8 mouse cellular contexts compared by ENCODE assay signal in genomic region chr17:45733038-45733734, GRCm38 (mm10). TPM values are rescaled to one million over a fixed set of nuclear protein-coding genes. Genes with fewer than 3 reads are reported as not detected.
DNase-seq lines count a peak whose midpoint lies in the region; TF ChIP-seq lines count a peak whose summit lies in the region.

No protein-coding gene starts in this region.

- H3K9me3 ChIP-seq in hindbrain, embryonic 10.5 days = no peaks in the 10 kb centered on the region

- H3K4me1 ChIP-seq in hindbrain, embryonic 10.5 days (replicated peaks) = peaks cover 79% of the 10 kb centered on the region

- no peak for TF ChIP-seq CTCF in layer of hippocampus, adult 2 months (conservative IDR thresholded peaks at IDR 0.05)
- no peak for TF ChIP-seq CTCF in brain, embryonic 14.5 days (IDR thresholded peaks at IDR 0.05; ENCODE audit: borderline replicate concordance, extremely low read depth, insufficient read depth, insufficient read length)

- no peaks in the 10 kb centered on the region for H3K36me3 ChIP-seq in hindbrain, embryonic 10.5 days

- DNase-seq in layer of hippocampus, adult 2 months (ENCODE audit: low spot score in 2 of 2) = no peak
- no peak for DNase-seq in layer of hippocampus, postnatal 25 days (ENCODE audit: extremely low spot score in 1 of 2, low spot score in 1 of 2)
- peak; percentile 49 for DNase-seq in brain, embryonic 14.5 days (ENCODE audit: low read depth)
- no peak for DNase-seq in hindbrain, embryonic 10.5 days (ENCODE audit: low spot score)
- peak; percentile 58 to 77 for DNase-seq in layer of hippocampus, postnatal 14 days (ENCODE audit: low spot score in 2 of 2)
- DNase-seq in right cerebral cortex, postnatal 25 days = peak; percentile 37
- no peak for DNase-seq in urinary bladder, postnatal 4 days (ENCODE audit: low spot score in 2 of 2)
- DNase-seq in urinary bladder, postnatal 36 days (ENCODE audit: low spot score in 2 of 2) = no peak

- no peak for TF ChIP-seq POLR2A in brain, embryonic 14.5 days (IDR thresholded peaks at IDR 0.05; ENCODE audit: borderline replicate concordance, extremely low read depth, insufficient read depth, insufficient read length, poor library complexity, severe bottlenecking)

- 62% methylated on average over 19 of the region's 19 CpGs for WGBS in hindbrain, embryonic 10.5 days

- peak overlapping the region; percentile 82 for H3K27ac ChIP-seq in layer of hippocampus, adult 2 months
- peak overlapping the region; percentile 98 for H3K27ac ChIP-seq in hindbrain, embryonic 10.5 days

- peak overlapping the region; percentile 39 for H3K4me3 ChIP-seq in layer of hippocampus, adult 2 months
- H3K4me3 ChIP-seq in hindbrain, embryonic 10.5 days = peak overlapping the region; percentile 55

- H3K27me3 ChIP-seq in hindbrain, embryonic 10.5 days (ENCODE audit: insufficient read depth, poor library complexity, severe bottlenecking) = peaks cover 46% of the 10 kb centered on the region

RNA-seq across cellular contexts. Expression of gene 1600014C23Rik, which starts 0.5 kb away (rescaled TPM):
- not detected for total RNA-seq in layer of hippocampus, adult 2 months (2021)
- total RNA-seq in layer of hippocampus, postnatal 25 days (2021) = under 1 TPM in 1 of 2 experiments, not detected in 1; 0.59 TPM
- polyA plus RNA-seq in brain, embryonic 14.5 days (2012; rRNA removed) = 0.21 TPM in 1 of 2 replicates, not detected in the other
- 0.58 and 0.67 TPM in 2 replicates for polyA plus RNA-seq in hindbrain, embryonic 10.5 days (2016; fragmentation: Nextera tagmentation; extraction: Ambion mirVana)
- total RNA-seq in layer of hippocampus, postnatal 14 days (2021) = not detected

RNA-seq across cellular contexts. Expression of gene Tmem63b, which starts 46.5 kb away (rescaled TPM):
- total RNA-seq in layer of hippocampus, adult 2 months (2021) = 100 to 1,000 TPM; 165 to 176 TPM
- total RNA-seq in layer of hippocampus, postnatal 25 days (2021) = 100 to 1,000 TPM; 176 to 191 TPM
- polyA plus RNA-seq in brain, embryonic 14.5 days (2012; rRNA removed) = 306 and 323 TPM in 2 replicates
- 60.5 and 83.5 TPM in 2 replicates for polyA plus RNA-seq in hindbrain, embryonic 10.5 days (2016; fragmentation: Nextera tagmentation; extraction: Ambion mirVana)
- 100 to 1,000 TPM; 219 to 224 TPM for total RNA-seq in layer of hippocampus, postnatal 14 days (2021)

RNA-seq across cellular contexts. Expression of gene Mrpl14, which starts 47.1 kb away (rescaled TPM):
- 10 to 100 TPM; 34.8 to 43.5 TPM for total RNA-seq in layer of hippocampus, adult 2 months (2021)
- total RNA-seq in layer of hippocampus, postnatal 25 days (2021) = 10 to 100 TPM; 40.0 to 40.9 TPM
- 74.8 and 101 TPM in 2 replicates for polyA plus RNA-seq in brain, embryonic 14.5 days (2012; rRNA removed)
- 146 and 150 TPM in 2 replicates for polyA plus RNA-seq in hindbrain, embryonic 10.5 days (2016; fragmentation: Nextera tagmentation; extraction: Ambion mirVana)
- total RNA-seq in layer of hippocampus, postnatal 14 days (2021) = 10 to 100 TPM; 36.4 to 43.5 TPM

Comparison
In these comparisons a context has a peak if more than half of its experiments do, and no peak if none do; other contexts are left out.
1. DNase-seq: peak in brain, embryonic 14.5 days (single experiment), layer of hippocampus, postnatal 14 days (2 of 2) and right cerebral cortex, postnatal 25 days (single experiment); none in layer of hippocampus, adult 2 months (0 of 2), layer of hippocampus, postnatal 25 days (0 of 2), hindbrain, embryonic 10.5 days (single experiment), urinary bladder, postnatal 4 days (0 of 2) and urinary bladder, postnatal 36 days (0 of 2).